Mouse (Mus musculus) CH12.LX (cell line): ENCODE data around the gene Map2k1.

Source experiments
- CHD2 ChIP-seq: IDR thresholded peaks from 2 replicates; pipeline ENCODE4 v1.6.1; 2011; ENCODE audit warnings: low read length, improper control_type of control experiment
- CTCF ChIP-seq, 2 experiments: IDR thresholded peaks in 1 of 2; conservative IDR thresholded peaks in 1 of 2; 2 replicates each; pipeline ENCODE4 v1.5.1; 2011 to 2012; ENCODE audit warnings: low read depth in 2 of 2, low read length in 2 of 2, improper control_type of control experiment in 1 of 2, inconsistent platforms in 1 of 2, mild to moderate bottlenecking in 1 of 2, moderate library complexity in 1 of 2
- EP300 ChIP-seq: IDR thresholded peaks from 2 replicates; pipeline ENCODE4 v1.6.1; 2011; ENCODE audit warnings: low read length, improper control_type of control experiment
- GABPA ChIP-seq: IDR thresholded peaks from 2 replicates; pipeline ENCODE4 v1.6.1; 2012; ENCODE audit warnings: low read depth, low read length, improper control_type of control experiment, inconsistent platforms; ENCODE audit not compliant: insufficient replicate concordance
- HCFC1 ChIP-seq: IDR thresholded peaks from 2 replicates; pipeline ENCODE4 v1.6.1; 2012; ENCODE audit warnings: low read depth, mild to moderate bottlenecking, inconsistent platforms, low read length, improper control_type of control experiment
- MAFK ChIP-seq: IDR thresholded peaks from 2 replicates; pipeline ENCODE4 v1.6.1; 2011; ENCODE audit warnings: low read length, improper control_type of control experiment; ENCODE audit not compliant: insufficient replicate concordance
- MAX ChIP-seq: IDR thresholded peaks from 2 replicates; pipeline ENCODE4 v1.6.1; 2011; ENCODE audit warnings: low read length, improper control_type of control experiment
- MXI1 ChIP-seq: IDR thresholded peaks from 2 replicates; pipeline ENCODE4 v1.6.1; 2011; ENCODE audit warnings: mild to moderate bottlenecking, low read depth, low read length, improper control_type of control experiment
- NELFE ChIP-seq: IDR thresholded peaks from 2 replicates; pipeline ENCODE4 v1.6.1; 2011; ENCODE audit warnings: low read depth, low read length, improper control_type of control experiment
- POLR2A ChIP-seq: IDR thresholded peaks from 2 replicates; pipeline ENCODE4 v1.6.1; 2011; ENCODE audit warnings: low read depth, mild to moderate bottlenecking, improper control_type of control experiment, low read length
- POLR2AphosphoS2 ChIP-seq: IDR thresholded peaks from 2 replicates; pipeline ENCODE4 v1.6.1; 2011; ENCODE audit warnings: low read depth, low read length, improper control_type of control experiment
- RAD21 ChIP-seq: IDR thresholded peaks from 2 replicates; pipeline ENCODE4 v1.6.1; 2011; ENCODE audit warnings: low read depth, mild to moderate bottlenecking, low read length, improper control_type of control experiment, moderate library complexity
- USF1 ChIP-seq: IDR thresholded peaks from 2 replicates; pipeline ENCODE4 v1.6.1; 2014; ENCODE audit warnings: low read depth, mild to moderate bottlenecking, inconsistent platforms, low read length, improper control_type of control experiment
- ZMIZ1 ChIP-seq: IDR thresholded peaks from 2 replicates; pipeline ENCODE4 v1.6.1; 2012; ENCODE audit warnings: low read depth, mild to moderate bottlenecking, inconsistent platforms, low read length, improper control_type of control experiment

DNA sequence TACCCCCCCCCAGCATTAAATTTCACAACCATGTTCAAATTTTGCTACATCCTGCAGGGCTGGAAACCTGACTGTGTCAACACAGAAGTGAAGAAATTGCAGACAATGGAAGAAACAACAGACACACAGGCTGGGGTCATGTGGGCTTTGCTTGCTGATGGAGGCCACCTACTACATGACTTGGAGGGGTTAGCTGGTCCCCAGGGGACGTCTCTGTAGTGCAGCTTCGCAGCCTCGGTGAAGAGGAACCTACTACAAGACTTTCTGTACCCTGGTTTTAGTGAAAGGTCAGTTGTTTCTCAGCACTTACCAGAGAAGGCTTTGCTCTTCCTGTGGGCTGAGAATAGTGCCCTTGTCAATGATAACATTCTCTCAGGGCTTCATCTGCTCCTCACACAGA lies 17.8 kb upstream of the Map2k1 start:
- TF ChIP-seq HCFC1 (no peak), POLR2AphosphoS2 (no peak), CHD2 (no peak), CTCF (conservative IDR thresholded peaks at IDR 0.05 in 1 of 2, IDR thresholded peaks at IDR 0.05 in 1 of 2; ENCODE audit: low read depth in 2 of 2, low read length in 2 of 2) (no peak), MXI1 (no peak), USF1 (no peak), ZMIZ1 (no peak), NELFE (no peak), POLR2A (no peak), RAD21 (no peak), MAX (no peak), GABPA (no peak), MAFK (no peak), EP300 (no peak)
